Mouse (Mus musculus): ENCODE data around the gene Dop1b. TPM values are rescaled to one million over a fixed set of nuclear protein-coding genes. Genes with fewer than 3 reads are reported as not detected.

The Dop1b gene
- polyA plus RNA-seq, 1 experiment from 2014 or later, result 27.8 TPM

- Histone ChIP-seq H3K27me3 (ENCODE audit: control insufficient read depth, insufficient read depth, low read length) (no peaks in the 10 kb centered on the region), H3K4me1 (ENCODE audit: control insufficient read depth, insufficient read depth, low read length) (0 out of 2 replicates have a peak, but pooled peaks cover 3% of the 10 kb centered on the region), H3K9me3 (replicated peaks; ENCODE audit: control insufficient read depth, low read length) (no peaks in the 10 kb centered on the region), H3K36me3 (ENCODE audit: control insufficient read depth, insufficient read depth, low read length) (no peaks in the 10 kb centered on the region), H3K27ac (ENCODE audit: low read length) (peak overlapping the region; percentile 47; the same call in 1 of the 2 replicates), H3K9ac (ENCODE audit: low read length) (no peak overlapping the region), H3K4me2 (ENCODE audit: low read depth, low read length) (no peak overlapping the region), H3K4me3 (replicated peaks; ENCODE audit: low read length) (no peak overlapping the region)
- ATAC-seq (ENCODE audit: insufficient read depth, low FRiP score), result peak; percentile 35; the same call in 1 of the 2 replicates
- 29% methylated on average over 1 of the region's 1 CpGs for WGBS
These were observed 31.2 kb downstream of the Dop1b start for GRCm38 (mm10) chr16:93742903-93743302.

GRCm38 (mm10) chr16:93744049-93744490, 32.4 kb downstream of the Dop1b start:
- no peaks in the 10 kb centered on the region for H3K27me3 ChIP-seq (ENCODE audit: control insufficient read depth, insufficient read depth, low read length)
- no peak overlapping the region for H3K27ac ChIP-seq (ENCODE audit: low read length)
- no peak for ATAC-seq (ENCODE audit: insufficient read depth, low FRiP score)
- H3K4me3 ChIP-seq (replicated peaks; ENCODE audit: low read length), result no peak overlapping the region
- no peak overlapping the region for H3K4me2 ChIP-seq (ENCODE audit: low read depth, low read length)
- H3K9ac ChIP-seq (ENCODE audit: low read length), result no peak overlapping the region
- no peaks in the 10 kb centered on the region for H3K9me3 ChIP-seq (replicated peaks; ENCODE audit: control insufficient read depth, low read length)
- H3K36me3 ChIP-seq (ENCODE audit: control insufficient read depth, insufficient read depth, low read length), result no peaks in the 10 kb centered on the region
- 65% methylated on average over 5 of the region's 5 CpGs for WGBS
- 0 out of 2 replicates have a peak, but pooled peaks cover 3% of the 10 kb centered on the region for H3K4me1 ChIP-seq (ENCODE audit: control insufficient read depth, insufficient read depth, low read length)

- no peaks in the 10 kb centered on the region for H3K36me3 ChIP-seq (ENCODE audit: control insufficient read depth, insufficient read depth, low read length)
- 0 out of 2 replicates have a peak, but pooled peaks have one; percentile 9 for ATAC-seq (ENCODE audit: insufficient read depth, low FRiP score)
- H3K9me3 ChIP-seq (replicated peaks; ENCODE audit: control insufficient read depth, low read length), result no peaks in the 10 kb centered on the region
- WGBS, result 58% methylated on average over 10 of the region's 10 CpGs
- H3K4me1 ChIP-seq (ENCODE audit: control insufficient read depth, insufficient read depth, low read length), result 0 out of 2 replicates have a peak, but pooled peaks cover 3% of the 10 kb centered on the region
- no peak overlapping the region for H3K4me3 ChIP-seq (replicated peaks; ENCODE audit: low read length)
- H3K27me3 ChIP-seq (ENCODE audit: control insufficient read depth, insufficient read depth, low read length), result no peaks in the 10 kb centered on the region
- no peak overlapping the region for H3K27ac ChIP-seq (ENCODE audit: low read length)
- H3K4me2 ChIP-seq (ENCODE audit: low read depth, low read length), result no peak overlapping the region
- no peak overlapping the region for H3K9ac ChIP-seq (ENCODE audit: low read length)
These were observed 33.2 kb downstream of the Dop1b start for GRCm38 (mm10) chr16:93744804-93745340.

GRCm38 (mm10) chr16:93746397-93746796, 34.7 kb downstream of the Dop1b start:
- no peak overlapping the region for H3K4me2 ChIP-seq (ENCODE audit: low read depth, low read length)
- H3K36me3 ChIP-seq (ENCODE audit: control insufficient read depth, insufficient read depth, low read length), result no peaks in the 10 kb centered on the region
- H3K9ac ChIP-seq (ENCODE audit: low read length), result no peak overlapping the region
- H3K4me1 ChIP-seq (ENCODE audit: control insufficient read depth, insufficient read depth, low read length), result 0 out of 2 replicates have a peak, but pooled peaks cover 3% of the 10 kb centered on the region
- no peak for ATAC-seq (ENCODE audit: insufficient read depth, low FRiP score)
- WGBS, result 79% methylated on average over 8 of the region's 8 CpGs
- no peak overlapping the region for H3K27ac ChIP-seq (ENCODE audit: low read length)
- H3K4me3 ChIP-seq (replicated peaks; ENCODE audit: low read length), result no peak overlapping the region
- no peaks in the 10 kb centered on the region for H3K27me3 ChIP-seq (ENCODE audit: control insufficient read depth, insufficient read depth, low read length)
- H3K9me3 ChIP-seq (replicated peaks; ENCODE audit: control insufficient read depth, low read length), result no peaks in the 10 kb centered on the region

GRCm38 (mm10) chr16:93746957-93747356, 35.3 kb downstream of the Dop1b start:
- Histone ChIP-seq H3K36me3 (ENCODE audit: control insufficient read depth, insufficient read depth, low read length) (no peaks in the 10 kb centered on the region), H3K4me2 (ENCODE audit: low read depth, low read length) (no peak overlapping the region), H3K27ac (ENCODE audit: low read length) (no peak overlapping the region), H3K4me3 (replicated peaks; ENCODE audit: low read length) (no peak overlapping the region), H3K4me1 (ENCODE audit: control insufficient read depth, insufficient read depth, low read length) (0 out of 2 replicates have a peak, but pooled peaks cover 3% of the 10 kb centered on the region), H3K9me3 (replicated peaks; ENCODE audit: control insufficient read depth, low read length) (no peaks in the 10 kb centered on the region), H3K27me3 (ENCODE audit: control insufficient read depth, insufficient read depth, low read length) (no peaks in the 10 kb centered on the region), H3K9ac (ENCODE audit: low read length) (no peak overlapping the region)
- no peak for ATAC-seq (ENCODE audit: insufficient read depth, low FRiP score)
- 93% methylated on average over 4 of the region's 4 CpGs for WGBS

- H3K4me2 ChIP-seq (ENCODE audit: low read depth, low read length), result no peak overlapping the region
- no peak overlapping the region for H3K4me3 ChIP-seq (replicated peaks; ENCODE audit: low read length)
- H3K36me3 ChIP-seq (ENCODE audit: control insufficient read depth, insufficient read depth, low read length), result no peaks in the 10 kb centered on the region
- H3K9ac ChIP-seq (ENCODE audit: low read length), result no peak overlapping the region
- ATAC-seq (ENCODE audit: insufficient read depth, low FRiP score), result no peak
- WGBS, result 74% methylated on average over 6 of the region's 6 CpGs
- 0 out of 2 replicates have a peak, but pooled peaks cover 3% of the 10 kb centered on the region for H3K4me1 ChIP-seq (ENCODE audit: control insufficient read depth, insufficient read depth, low read length)
- H3K27me3 ChIP-seq (ENCODE audit: control insufficient read depth, insufficient read depth, low read length), result no peaks in the 10 kb centered on the region
- no peaks in the 10 kb centered on the region for H3K9me3 ChIP-seq (replicated peaks; ENCODE audit: control insufficient read depth, low read length)
- H3K27ac ChIP-seq (ENCODE audit: low read length), result no peak overlapping the region
These were observed 35.7 kb downstream of the Dop1b start for GRCm38 (mm10) chr16:93747421-93747820.

- Histone ChIP-seq H3K27me3 (ENCODE audit: control insufficient read depth, insufficient read depth, low read length) (no peaks in the 10 kb centered on the region), H3K9ac (ENCODE audit: low read length) (no peak overlapping the region), H3K36me3 (ENCODE audit: control insufficient read depth, insufficient read depth, low read length) (no peaks in the 10 kb centered on the region), H3K4me1 (ENCODE audit: control insufficient read depth, insufficient read depth, low read length) (no peaks in the 10 kb centered on the region), H3K9me3 (replicated peaks; ENCODE audit: control insufficient read depth, low read length) (no peaks in the 10 kb centered on the region), H3K4me2 (ENCODE audit: low read depth, low read length) (no peak overlapping the region), H3K4me3 (replicated peaks; ENCODE audit: low read length) (no peak overlapping the region), H3K27ac (ENCODE audit: low read length) (no peak overlapping the region)
- 80% methylated on average over 15 of the region's 15 CpGs for WGBS
- no peak for ATAC-seq (ENCODE audit: insufficient read depth, low FRiP score)
These were observed 37.6 kb downstream of the Dop1b start for GRCm38 (mm10) chr16:93749147-93749910.

- Histone ChIP-seq H3K36me3 (ENCODE audit: control insufficient read depth, insufficient read depth, low read length) (no peaks in the 10 kb centered on the region), H3K27me3 (ENCODE audit: control insufficient read depth, insufficient read depth, low read length) (no peaks in the 10 kb centered on the region), H3K27ac (ENCODE audit: low read length) (no peak overlapping the region), H3K4me3 (replicated peaks; ENCODE audit: low read length) (no peak overlapping the region), H3K9me3 (replicated peaks; ENCODE audit: control insufficient read depth, low read length) (no peaks in the 10 kb centered on the region), H3K9ac (ENCODE audit: low read length) (no peak overlapping the region), H3K4me1 (ENCODE audit: control insufficient read depth, insufficient read depth, low read length) (no peaks in the 10 kb centered on the region), H3K4me2 (ENCODE audit: low read depth, low read length) (no peak overlapping the region)
- no peak for ATAC-seq (ENCODE audit: insufficient read depth, low FRiP score)
- 64% methylated on average over 6 of the region's 6 CpGs for WGBS
These were observed 38.8 kb downstream of the Dop1b start for GRCm38 (mm10) chr16:93750464-93750863.

- 62% methylated on average over 5 of the region's 5 CpGs for whole genome bisulfite sequencing
- no peak overlapping the region for H3K4me2 ChIP-seq (ENCODE audit: low read depth, low read length)
- H3K4me1 ChIP-seq (ENCODE audit: control insufficient read depth, insufficient read depth, low read length), result no peaks in the 10 kb centered on the region
- ATAC-seq (ENCODE audit: insufficient read depth, low FRiP score), result no peak
- H3K9ac ChIP-seq (ENCODE audit: low read length), result no peak overlapping the region
- H3K36me3 ChIP-seq (ENCODE audit: control insufficient read depth, insufficient read depth, low read length), result no peaks in the 10 kb centered on the region
- no peaks in the 10 kb centered on the region for H3K9me3 ChIP-seq (replicated peaks; ENCODE audit: control insufficient read depth, low read length)
- no peak overlapping the region for H3K27ac ChIP-seq (ENCODE audit: low read length)
- H3K27me3 ChIP-seq (ENCODE audit: control insufficient read depth, insufficient read depth, low read length), result no peaks in the 10 kb centered on the region
- H3K4me3 ChIP-seq (replicated peaks; ENCODE audit: low read length), result no peak overlapping the region
These were observed 40.1 kb downstream of the Dop1b start for GRCm38 (mm10) chr16:93751816-93752215.
